Mouse (Mus musculus) cortical plate, adult 2 months (tissue): ENCODE data around the gene Cdca7l.

ENCODE experiments used
- CTCF ChIP-seq: fragments of 200-500 bp; IDR thresholded peaks from 2 replicates; pipeline ENCODE4 v1.5.1; 2011; ENCODE audit warnings: mild to moderate bottlenecking, control low read depth, low read length; ENCODE audit not compliant: insufficient read depth; ENCODE audit errors: extremely low read depth
- POLR2A ChIP-seq: fragments of 200-500 bp; IDR thresholded peaks from 2 replicates; pipeline ENCODE4 v1.6.1; 2011; ENCODE audit warnings: mild to moderate bottlenecking, low read length, control low read depth; ENCODE audit not compliant: insufficient read depth; ENCODE audit errors: extremely low read depth

GRCm38 (mm10) chr12:117837376-117837775 is 33.3 kb downstream of the Cdca7l start:
- TF ChIP-seq CTCF = no peak
- no peak for TF ChIP-seq POLR2A
